Mouse (Mus musculus): Measurements from ENCODE around the gene Hcrtr1.

GRCm38 (mm10) chr4:130085246-130085820 lies 53.8 kb downstream of the Hcrtr1 start:
- TF ChIP-seq CTCF (IDR thresholded peaks at IDR 0.05; ENCODE audit: insufficient read depth, low read depth, low read length) (no peak), POLR2A (IDR thresholded peaks at IDR 0.05; ENCODE audit: insufficient read depth, low read depth, low read length) (no peak)
